In the genomic region with DNA sequence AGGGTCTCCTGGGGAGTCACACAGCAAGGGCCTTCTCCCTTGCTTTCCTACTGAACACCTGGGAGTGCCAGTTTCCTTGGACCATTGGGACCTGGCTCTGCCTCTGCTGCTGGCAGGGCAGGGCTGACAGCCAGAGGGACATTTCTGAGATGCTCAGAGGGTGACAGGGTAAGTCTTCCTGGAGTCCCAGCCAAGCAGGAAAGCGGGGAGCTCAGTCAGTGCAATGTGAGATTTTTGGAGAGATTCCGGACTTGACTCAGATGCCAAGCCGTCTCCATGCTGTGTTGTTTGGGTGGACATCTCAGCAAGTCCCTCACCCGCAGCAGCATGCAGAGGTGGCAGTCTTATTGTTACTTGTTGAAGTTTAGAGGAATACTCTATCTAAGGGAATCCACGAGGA, we compare ENCODE assay signal across 30 mouse cellular contexts. TPM values are rescaled to one million over a fixed set of nuclear protein-coding genes. Genes with fewer than 3 reads are reported as not detected.
DNase-seq lines count a peak whose midpoint lies in the region; ATAC-seq and TF ChIP-seq lines count a peak whose summit lies in the region.
"Had no signal": no experiment of that assay in that cellular context is flagged by ENCODE, and none has a peak within 500 bp of the region (broad histone marks: within the 10 kb centered on the region; RNA-seq: fewer than 3 reads in every experiment).

No protein-coding gene starts in this region.

- intact Hi-C loops in gastrocnemius, adult 2 months (cut with DNase I): no loop called here

- no peak overlapping the region for H3K4me2 ChIP-seq in kidney, embryonic 14.5 days (replicated peaks; ENCODE audit: low read depth, low read length)
- H3K4me2 ChIP-seq in intestine, embryonic 15.5 days (replicated peaks): no peak overlapping the region
- H3K4me2 ChIP-seq: heart, embryonic 11.5 days; hindbrain, embryonic 13.5 days; limb, embryonic 12.5 days; liver, embryonic 15.5 days; midbrain, embryonic 13.5 days had no signal

- no peak overlapping the region for H3K27ac ChIP-seq in gastrocnemius, adult 2 months
- H3K27ac ChIP-seq in kidney, embryonic 14.5 days (ENCODE audit: low read depth, low read length): no peak overlapping the region
- peak overlapping the region; percentile 38; the same call in 1 of the 2 replicates for H3K27ac ChIP-seq in intestine, embryonic 15.5 days
- H3K27ac ChIP-seq: hindbrain, embryonic 13.5 days; limb, embryonic 12.5 days; liver, embryonic 15.5 days; midbrain, embryonic 13.5 days; stomach, postnatal 0 days had no signal

- WGBS in kidney, embryonic 14.5 days: 87% methylated on average over 5 of the region's 5 CpGs
- WGBS in intestine, embryonic 15.5 days: 85% methylated on average over 5 of the region's 5 CpGs

- DNase-seq in gastrocnemius, adult 2 months: peak; percentile 51
- no peak for DNase-seq in gastrocnemius, postnatal 10 days
- peak; percentile 48 for DNase-seq in kidney, postnatal 14 days
- peak; percentile 55 for DNase-seq in lung, postnatal 10 days
- DNase-seq in lung, postnatal 14 days: no peak
- no peak for DNase-seq in spleen, postnatal 14 days (ENCODE audit: low spot score in 2 of 2)
- DNase-seq: adrenal gland, postnatal 10 days; cerebellum, adult 11 months; cerebellum, adult 9-10 months; cerebellum, postnatal 36 days; heart, adult 11 months; heart, postnatal 4 days; kidney, adult 9 months; layer of hippocampus, postnatal 36 days; lung, postnatal 36 days; right cerebral cortex, postnatal 25 days; spleen, adult 18-20 months; thymus, adult 18-20 months; thymus, postnatal 25 days had no signal

- H3K4me3 ChIP-seq in gastrocnemius, adult 2 months: no peak overlapping the region
- H3K4me3 ChIP-seq in kidney, embryonic 14.5 days (ENCODE audit: low read length): no peak overlapping the region
- no peak overlapping the region for H3K4me3 ChIP-seq in intestine, embryonic 15.5 days (replicated peaks)
- H3K4me3 ChIP-seq: hindbrain, embryonic 13.5 days; limb, embryonic 12.5 days; liver, embryonic 15.5 days; megakaryocyte, embryonic 14.5 days; midbrain, embryonic 13.5 days had no signal

- H3K36me3 ChIP-seq in kidney, embryonic 14.5 days (ENCODE audit: control insufficient read depth, insufficient read depth, low read length): no peaks in the 10 kb centered on the region
- H3K36me3 ChIP-seq in intestine, embryonic 15.5 days: no peaks in the 10 kb centered on the region
- H3K36me3 ChIP-seq: hindbrain, embryonic 13.5 days; limb, embryonic 12.5 days; liver, embryonic 15.5 days; midbrain, embryonic 13.5 days had no signal

- H3K9ac ChIP-seq in kidney, embryonic 14.5 days (ENCODE audit: low read depth, low read length): no peak overlapping the region
- H3K9ac ChIP-seq in intestine, embryonic 15.5 days: no peak overlapping the region
- H3K9ac ChIP-seq: hindbrain, embryonic 13.5 days; limb, embryonic 12.5 days; liver, embryonic 15.5 days; midbrain, embryonic 13.5 days had no signal

- ATAC-seq in kidney, embryonic 14.5 days (ENCODE audit: low FRiP score, low TSS enrichment): no peak
- ATAC-seq in intestine, embryonic 15.5 days: no peak
- ATAC-seq: forebrain, embryonic 14.5 days; midbrain, embryonic 13.5 days; Patski had no signal

- H3K9me3 ChIP-seq in kidney, embryonic 14.5 days (ENCODE audit: control insufficient read depth, low read length): no peaks in the 10 kb centered on the region
- H3K9me3 ChIP-seq in intestine, embryonic 15.5 days: no peaks in the 10 kb centered on the region
- H3K9me3 ChIP-seq: hindbrain, embryonic 13.5 days; limb, embryonic 12.5 days; liver, embryonic 15.5 days; midbrain, embryonic 13.5 days had no signal

- peaks cover 54% of the 10 kb centered on the region for H3K4me1 ChIP-seq in kidney, embryonic 14.5 days (ENCODE audit: control insufficient read depth, insufficient read depth, low read length)
- H3K4me1 ChIP-seq in intestine, embryonic 15.5 days (replicated peaks): peaks cover 57% of the 10 kb centered on the region

- H3K27me3 ChIP-seq in kidney, embryonic 14.5 days (ENCODE audit: control insufficient read depth, insufficient read depth, low read length): no peaks in the 10 kb centered on the region
- H3K27me3 ChIP-seq in intestine, embryonic 15.5 days (replicated peaks): no peaks in the 10 kb centered on the region
- H3K27me3 ChIP-seq: Patski had no signal

- no peak for TF ChIP-seq CTCF in gastrocnemius, adult 2 months (IDR thresholded peaks at IDR 0.05)

RNA-seq across cellular contexts. Expression of gene Camk2n1, which starts 13.3 kb away (rescaled TPM):
- 1 to 10 TPM; 5.8 to 7.0 TPM for total RNA-seq in gastrocnemius, adult 2 months (2021)
- 1 to 10 TPM; 5.9 to 7.2 TPM for total RNA-seq in gastrocnemius, postnatal 10 days (2021)
- 7.4 and 10.1 TPM in 2 replicates for polyA plus RNA-seq in kidney, embryonic 14.5 days (2014; fragmentation: Nextera tagmentation; extraction: Ambion mirVana)
- 4.8 and 5.5 TPM in 2 replicates for polyA plus RNA-seq in intestine, embryonic 15.5 days (2015; fragmentation: Nextera tagmentation; extraction: Ambion mirVana)

RNA-seq across cellular contexts. Expression of gene Mul1, which starts 33.0 kb away (rescaled TPM):
- 10 to 100 TPM; 37.5 to 45.5 TPM for total RNA-seq in gastrocnemius, adult 2 months (2021)
- total RNA-seq in gastrocnemius, postnatal 10 days (2021): 10 to 100 TPM; 32.3 to 35.7 TPM
- polyA plus RNA-seq in kidney, embryonic 14.5 days (2014; fragmentation: Nextera tagmentation; extraction: Ambion mirVana): 16.7 and 16.9 TPM in 2 replicates
- 24.9 and 25.7 TPM in 2 replicates for polyA plus RNA-seq in intestine, embryonic 15.5 days (2015; fragmentation: Nextera tagmentation; extraction: Ambion mirVana)

Comparison
In these comparisons a context has a peak if more than half of its experiments do, and no peak if none do; other contexts are left out.
1. DNase-seq: peak in gastrocnemius, adult 2 months (single experiment), kidney, postnatal 14 days (single experiment) and lung, postnatal 10 days (single experiment); none in gastrocnemius, postnatal 10 days (single experiment), lung, postnatal 14 days (single experiment) and spleen, postnatal 14 days (0 of 2).